Mouse (Mus musculus) megakaryocyte-erythroid progenitor cell, adult 5-6 weeks (primary cell): ENCODE data around the gene Porcn. TPM values are rescaled to one million over a fixed set of nuclear protein-coding genes. Genes with fewer than 3 reads are reported as not detected.

Experiments
- ATAC-seq: replicated peaks from 2 replicates; pipeline ENCODE4 v1.8.0; 2016; ENCODE audit warnings: mild to moderate bottlenecking, inconsistent platforms; ENCODE audit not compliant: severe bottlenecking, poor library complexity, low FRiP score, low TSS enrichment
- total RNA-seq, 2 experiments: library from RNA; stranded (forward) in 1 of 2; stranded (reverse) in 1 of 2; fragments of 200-1000, 215-1000 nt in 1 of 2; fragments of >200 nt in 1 of 2; fragmentation: Nextera tagmentation in 1 of 2; gene quantifications; 2 replicates each; pipeline ENCODE4 v1.2.3; 2014 to 2017

Gene Porcn
- total RNA-seq (2014; fragmentation: Nextera tagmentation) (2.3 TPM in 1 of 2 replicates, not detected in the other), total RNA-seq (2017) (1.5 TPM in 1 of 2 replicates, not detected in the other)

DNA sequence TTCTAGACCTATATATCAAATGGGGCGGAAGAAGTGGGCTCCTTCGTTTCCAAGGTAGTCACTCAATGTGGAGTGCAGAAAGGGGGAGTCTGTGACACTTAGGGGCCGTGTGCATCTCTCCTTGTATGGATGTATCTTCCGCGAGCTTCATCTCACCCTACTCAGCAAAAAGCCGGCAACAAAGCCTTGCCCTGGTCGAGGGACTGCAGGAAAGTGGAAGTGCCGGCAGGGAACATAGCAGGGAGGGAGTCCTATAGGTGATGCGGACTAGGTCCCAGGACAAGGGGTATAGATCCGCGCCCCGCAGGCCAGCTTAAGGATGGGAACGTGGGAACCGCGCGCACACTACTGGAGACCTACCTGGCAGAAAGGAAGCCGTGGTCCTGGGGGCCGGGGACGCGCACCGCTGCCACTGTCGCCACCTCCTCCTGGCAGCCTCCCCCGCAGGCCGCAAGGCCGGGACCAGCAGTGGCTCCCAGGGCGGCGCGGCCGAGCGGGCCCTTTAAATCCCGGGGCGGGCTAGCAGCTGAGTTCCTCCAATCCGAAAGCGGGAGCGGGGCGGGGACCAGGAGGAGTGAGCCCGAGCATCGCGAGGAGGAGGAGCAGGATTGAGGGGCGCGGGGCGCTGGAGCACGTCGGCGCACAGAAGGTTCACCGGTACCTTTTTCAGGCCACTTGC lies at the start of gene Porcn:
Gene Porcn (minus strand): TSS at position 511 of the 679 bp plus-strand sequence.
- ATAC-seq, result peak; percentile 97

DNA sequence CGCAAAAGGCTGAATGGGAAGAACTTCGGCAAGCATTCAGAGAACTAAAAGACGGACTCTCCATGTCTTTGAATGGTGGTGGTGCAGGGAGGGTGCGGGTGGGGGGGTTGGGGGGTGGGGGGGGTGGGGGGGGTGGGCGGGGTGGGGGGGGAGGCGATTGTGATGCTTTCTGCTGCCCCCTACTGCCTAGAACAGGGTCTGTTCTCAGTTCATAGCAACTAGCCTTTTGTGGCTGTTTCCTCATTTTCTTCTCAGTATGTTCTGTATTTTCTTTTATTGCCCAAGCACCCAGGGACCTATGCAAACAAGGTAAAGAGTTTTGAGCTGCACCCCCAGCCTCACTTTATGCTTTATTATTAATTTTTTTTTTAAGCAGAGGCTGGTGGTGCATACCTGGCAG lies 49.5 kb upstream of the Porcn start:
- no peak for ATAC-seq

DNA sequence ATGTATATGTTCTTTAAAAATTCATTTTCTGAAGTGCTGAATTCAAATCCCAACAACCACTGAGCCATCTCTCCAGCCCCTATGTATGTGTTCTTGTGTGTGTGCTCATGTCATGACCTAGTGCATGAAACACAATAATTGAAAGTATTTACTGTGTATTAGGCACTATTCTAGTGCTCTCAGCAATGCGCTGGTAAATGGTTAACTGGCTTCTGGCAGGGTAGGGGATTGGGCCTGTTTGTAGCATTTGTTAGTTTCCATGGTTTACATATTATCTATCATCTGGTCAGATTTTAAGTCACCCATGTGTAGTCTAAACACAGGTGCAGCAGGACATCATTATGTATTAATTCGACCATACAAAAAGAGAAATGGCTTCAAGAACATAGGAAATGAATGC lies 47.4 kb upstream of the Porcn start:
- no peak for ATAC-seq

DNA sequence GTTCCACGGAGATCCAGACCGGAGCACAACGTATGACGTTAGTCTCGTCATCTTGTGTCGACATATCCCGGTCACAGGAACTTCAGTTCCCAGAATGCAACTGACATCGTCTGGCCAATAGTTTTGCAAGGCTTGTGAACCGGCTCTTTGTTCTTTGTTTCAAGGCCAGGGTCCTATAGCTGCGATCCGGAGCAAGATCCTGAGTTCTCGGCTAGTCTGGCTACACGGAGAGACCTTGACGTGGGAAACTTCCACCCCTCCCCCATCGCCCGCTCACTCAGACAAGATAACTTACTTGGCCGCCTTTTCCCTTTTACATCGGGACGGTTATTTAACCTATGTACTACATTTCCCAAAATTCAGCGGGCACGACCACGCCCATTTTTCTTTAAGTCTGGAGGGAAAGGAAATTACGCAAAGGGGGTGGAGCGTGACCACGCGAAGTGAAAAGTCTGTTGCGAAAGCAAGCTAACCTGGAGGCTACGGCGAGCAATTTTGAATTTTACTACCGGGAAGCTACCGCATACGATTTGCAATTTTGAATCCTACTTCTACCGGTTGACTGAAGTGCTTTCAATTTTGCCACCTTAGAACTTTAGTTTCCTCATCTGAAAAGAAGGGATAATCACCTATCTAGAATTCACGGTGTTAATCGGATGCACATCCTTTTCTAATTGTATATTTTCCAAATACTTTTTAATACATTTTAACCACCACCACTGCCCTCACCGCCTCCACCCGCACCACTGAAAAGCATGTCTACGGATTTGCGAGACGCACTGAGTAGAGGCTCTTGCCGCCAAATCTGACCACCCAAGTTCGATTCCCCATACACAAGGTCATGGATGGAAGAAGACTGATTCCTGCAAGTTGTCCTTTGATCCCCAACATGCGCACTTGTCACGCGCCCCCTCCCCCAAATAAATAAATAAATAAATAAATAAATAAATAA lies 46.3 kb upstream of the Porcn start, which contains the start of gene Ftsj1:
Gene Ftsj1 (minus strand): TSS at position 73 of the 952 bp plus-strand sequence.
- peak; percentile 93 for ATAC-seq

- peak; percentile 26 for ATAC-seq
These were observed 45.5 kb upstream of the Porcn start for GRCm38 (mm10) chrX:8251789-8252333.

DNA sequence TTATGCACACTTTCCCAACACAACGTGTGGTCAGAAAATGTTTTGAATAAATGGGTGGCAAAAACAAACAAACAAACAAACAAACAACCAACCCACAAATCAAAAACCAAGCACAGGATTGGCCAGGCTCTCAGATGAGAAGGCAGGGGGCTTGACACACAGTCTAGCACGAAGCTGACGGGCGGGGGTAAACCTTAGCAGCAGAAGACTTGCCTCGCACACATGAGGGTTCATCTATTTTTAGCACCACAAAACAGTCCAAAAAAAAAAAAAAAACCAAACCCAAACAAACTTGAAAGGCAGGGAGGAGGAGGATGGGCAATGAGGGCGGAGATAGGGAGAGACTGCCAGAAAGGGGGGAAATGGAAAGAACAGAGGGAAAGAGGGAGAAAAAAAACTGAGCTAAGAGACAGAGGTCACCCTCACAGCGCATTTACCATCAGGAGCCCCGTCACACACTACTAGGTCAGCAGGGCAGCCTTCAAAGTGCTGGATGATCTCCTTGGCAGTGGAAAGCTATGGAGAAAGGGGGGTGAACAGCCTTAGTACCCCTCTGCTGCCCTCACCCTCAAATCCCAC lies 42.3 kb upstream of the Porcn start:
- no peak for ATAC-seq

GRCm38 (mm10) chrX:8247680-8248079 lies 41.4 kb upstream of the Porcn start:
- no peak for ATAC-seq

GRCm38 (mm10) chrX:8238804-8239395 lies 32.6 kb upstream of the Porcn start:
- ATAC-seq, result no peak

DNA sequence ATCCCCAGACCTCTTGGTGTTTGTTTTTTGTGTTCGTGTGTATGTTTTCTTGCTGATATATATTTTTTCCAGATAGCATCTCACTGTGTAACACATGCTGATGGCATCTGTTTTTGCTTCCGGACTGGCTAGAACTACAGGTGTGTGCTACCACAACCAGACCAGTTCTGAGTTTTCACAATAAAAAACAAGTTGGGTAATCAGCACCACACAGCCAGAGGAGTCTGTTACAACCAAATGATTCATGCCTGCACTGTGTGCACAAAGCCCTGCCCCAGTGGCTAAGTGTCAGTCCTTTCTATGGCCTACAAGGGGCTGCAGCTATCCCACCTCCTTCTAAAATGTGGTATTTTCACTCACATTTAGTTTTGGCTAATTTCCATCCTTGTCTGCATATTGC lies 30.4 kb upstream of the Porcn start:
- ATAC-seq, result no peak

GRCm38 (mm10) chrX:8233602-8234001 lies 27.3 kb upstream of the Porcn start:
- peak; percentile 50; the same call in 1 of the 2 replicates for ATAC-seq

DNA sequence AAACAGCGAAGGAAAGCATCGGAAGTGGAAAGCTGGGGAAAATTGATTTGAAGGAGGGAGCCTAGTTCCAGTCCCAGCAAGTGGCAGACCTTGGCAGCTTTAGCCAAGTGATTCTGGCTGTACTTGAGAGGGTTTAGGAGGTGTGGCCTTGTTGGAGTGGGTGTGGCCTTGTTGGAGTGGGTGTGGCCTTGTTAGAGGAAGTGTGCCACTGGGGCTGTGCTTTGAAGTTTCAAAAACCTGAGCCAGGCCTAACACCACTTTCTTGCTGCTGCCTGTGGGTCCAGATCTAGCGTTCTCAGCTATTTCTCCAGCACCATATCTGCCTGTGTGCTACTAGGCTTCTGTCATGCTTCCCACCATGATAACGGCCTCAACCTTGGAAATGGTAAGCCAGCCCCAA lies 23.9 kb upstream of the Porcn start:
- ATAC-seq, result no peak

DNA sequence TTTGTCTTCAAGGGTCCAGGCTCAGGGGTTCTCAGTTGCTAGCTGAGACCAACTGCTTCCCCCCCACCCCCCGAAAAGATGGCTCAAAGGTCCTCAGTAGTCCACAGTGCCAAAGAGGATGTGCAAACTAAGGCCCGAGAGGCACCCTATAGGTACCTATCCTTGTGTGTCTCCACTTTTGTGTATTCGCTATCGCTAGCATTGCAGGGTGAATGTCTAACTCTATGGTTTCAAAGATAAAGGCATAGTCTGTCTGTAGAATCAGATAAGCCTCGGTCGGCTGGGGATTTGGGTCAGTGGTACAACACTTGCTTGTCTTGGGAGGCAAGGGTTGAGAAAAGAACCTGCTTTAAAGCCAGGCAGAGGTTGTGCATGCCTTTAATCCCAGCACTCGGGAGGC lies 17.1 kb upstream of the Porcn start:
- no peak for ATAC-seq

- ATAC-seq, result no peak
These were observed 16.5 kb upstream of the Porcn start for GRCm38 (mm10) chrX:8222678-8223421.

DNA sequence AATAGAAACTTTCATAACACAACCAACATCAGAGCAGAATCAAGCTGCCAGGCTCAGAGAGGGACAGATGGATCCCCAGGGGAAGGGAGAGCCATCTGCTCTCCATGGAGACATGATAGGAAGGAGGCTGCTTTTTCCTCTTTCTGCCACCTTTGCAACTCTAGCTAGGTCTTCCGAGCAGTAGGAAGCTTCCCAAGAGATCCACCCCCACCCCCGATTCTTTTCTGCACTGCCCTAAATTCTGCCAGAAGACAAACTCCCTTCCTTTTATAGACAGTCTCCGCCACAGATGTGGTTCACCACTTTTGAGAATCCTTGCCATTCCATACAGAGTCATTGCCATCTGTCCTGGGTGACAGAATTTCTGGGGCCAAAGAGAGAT lies 16.0 kb upstream of the Porcn start:
- no peak for ATAC-seq

GRCm38 (mm10) chrX:8219651-8220050 lies 13.3 kb upstream of the Porcn start:
- no peak for ATAC-seq

DNA sequence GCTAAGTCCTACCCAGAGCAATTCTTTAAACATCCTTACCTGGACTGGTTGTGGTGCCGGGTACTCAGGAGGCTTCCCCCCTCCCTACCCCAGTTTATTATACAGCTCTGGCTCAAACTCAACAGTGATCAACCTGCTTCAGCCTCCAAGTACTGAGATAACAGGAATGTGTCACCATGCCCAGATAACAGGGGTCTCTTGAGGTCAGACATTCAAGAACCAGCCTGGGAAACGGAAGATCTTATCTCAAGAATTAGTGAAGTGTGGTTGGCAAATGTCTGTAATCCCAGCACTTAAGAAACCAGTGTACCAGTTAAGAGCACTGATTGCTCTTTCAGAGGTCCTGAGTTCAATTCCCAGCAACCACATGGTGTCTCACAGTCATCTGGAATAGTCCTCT lies 11.8 kb upstream of the Porcn start:
- ATAC-seq, result no peak

DNA sequence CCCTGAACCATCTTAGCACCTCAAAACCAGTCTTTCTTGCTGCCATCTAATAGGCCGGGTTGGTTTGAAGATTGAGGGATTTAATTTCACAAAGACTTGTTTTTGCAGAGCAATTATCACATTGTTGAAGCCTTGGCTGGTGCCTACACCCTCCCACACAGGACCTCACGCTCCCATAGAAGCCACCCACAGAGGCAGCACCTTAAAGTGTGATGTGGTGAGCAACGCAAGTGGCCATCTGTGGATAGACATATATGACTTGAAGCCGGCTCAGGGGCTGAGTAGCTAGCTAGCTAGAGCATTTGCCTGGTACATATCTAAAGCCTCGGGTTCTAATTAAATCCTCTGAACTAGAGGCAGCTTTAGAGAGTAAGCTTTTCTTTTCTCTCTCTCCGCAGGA lies 11.1 kb upstream of the Porcn start:
- no peak for ATAC-seq

DNA sequence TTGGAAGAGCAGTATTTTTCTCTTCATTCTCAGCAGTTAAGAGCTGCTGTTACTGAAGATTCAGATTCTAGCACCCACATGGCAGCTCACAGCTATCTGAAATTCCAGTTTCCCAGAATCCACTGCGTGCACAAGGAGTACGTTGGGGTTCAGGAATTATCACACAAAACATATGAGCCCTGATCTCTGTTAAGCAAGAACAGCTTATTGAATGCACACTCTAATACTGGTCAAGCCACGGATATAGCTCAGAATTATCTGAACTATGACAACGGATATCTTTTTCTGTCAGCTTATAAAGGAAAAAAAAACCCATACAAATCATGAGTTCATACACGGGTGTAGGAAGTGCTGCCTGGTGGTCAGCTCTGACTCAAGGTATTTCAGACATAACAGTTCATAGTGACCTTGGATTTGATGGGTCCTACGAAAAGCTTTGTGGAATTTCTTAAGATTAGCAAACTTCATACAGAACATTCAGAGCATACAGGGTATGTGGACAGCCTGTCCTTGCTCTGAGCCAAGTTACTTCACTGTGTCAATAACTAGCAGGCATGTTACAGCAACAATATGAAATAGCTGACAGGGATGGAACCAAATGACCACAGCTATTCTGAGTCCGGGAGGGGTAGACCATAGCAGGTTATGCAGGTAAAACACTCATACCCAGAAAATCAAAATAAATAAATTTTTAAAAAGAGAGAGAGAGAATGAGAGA lies 5.3 kb upstream of the Porcn start:
- no peak for ATAC-seq
